Mouse (Mus musculus) thymus, postnatal 0 days (tissue): ENCODE results near the gene H2al2c. TPM values are rescaled to one million over a fixed set of nuclear protein-coding genes. Genes with fewer than 3 reads are reported as not detected.
"Not testable (repeated sequence)": the region's sequence is repeated elsewhere in the genome, so short reads cannot be mapped to it uniquely, and the experiment has no call there.

Experiments
- DNase-seq: peaks from one replicate; pipeline ENCODE4 v3.0.0-alpha.2; 2015; ENCODE audit warnings: low spot score
- polyA plus RNA-seq: library from polyadenylated mRNA; unstranded; fragments of >200 nt; fragmentation: Nextera tagmentation; extraction: Ambion mirVana; gene quantifications from 2 replicates; pipeline ENCODE4 v1.2.1, GENCODE M21; 2015

H2al2c gene
- not detected in 2 replicates for polyA plus RNA-seq

- not testable (repeated sequence) for DNase-seq
These were observed at the start of gene H2al2c for GRCm38 (mm10) chrY:2598799-2599198. Gene H2al2c (plus strand): TSS chrY:2599099.

Other genes starting within 250 kb of the H2al2c start
- gene Sry, start 64.6 kb downstream of the H2al2c start, polyA plus RNA-seq, result not detected in 2 replicates
- gene H2al2b, start 121.6 kb downstream of the H2al2c start, polyA plus RNA-seq, result not detected in 2 replicates
- not detected in 2 replicates for gene Gm4064, start 197.1 kb downstream of the H2al2c start, polyA plus RNA-seq
- gene Rbmy, start 231.6 kb downstream of the H2al2c start, polyA plus RNA-seq, result not detected in 2 replicates
- not detected in 2 replicates for gene Gm10256, start 231.6 kb downstream of the H2al2c start, polyA plus RNA-seq